Mouse (Mus musculus): ENCODE data around the gene Laptm4a. TPM values are rescaled to one million over a fixed set of nuclear protein-coding genes. Genes with fewer than 3 reads are reported as not detected.

The Laptm4a gene
- polyA plus RNA-seq, 2 experiments, result 45.9 to 63.4 TPM

DNA sequence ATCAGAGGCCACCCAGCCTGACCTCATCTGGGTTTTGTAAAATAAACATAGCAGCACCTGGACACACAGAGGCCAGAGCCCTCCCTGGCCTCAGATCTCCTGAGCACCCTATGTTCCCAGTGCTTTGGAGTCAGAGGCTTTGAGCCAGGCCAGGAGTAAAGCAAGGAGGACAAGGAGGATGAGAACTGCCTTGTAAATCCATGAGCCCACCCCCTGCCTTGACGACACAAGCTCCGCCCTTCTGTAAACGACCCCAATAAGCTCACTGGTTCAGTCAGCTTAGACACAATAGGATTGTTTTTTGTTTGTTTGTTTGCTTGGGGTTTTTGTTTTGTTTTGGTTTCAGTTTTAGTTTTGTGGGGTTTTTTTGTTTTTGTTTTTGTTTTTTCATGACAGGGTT, 19.0 kb upstream of the Laptm4a start:
- no peak for DNase-seq (ENCODE audit: low read depth in 3 of 3, low spot score in 3 of 3)
- H3K9me3 ChIP-seq (ENCODE audit: control insufficient read depth, low read length), result no peaks in the 10 kb centered on the region
- peaks cover 0 to 13% of the 10 kb centered on the region in 2 experiments; a peak in 2 of 4 replicates for H3K4me1 ChIP-seq (replicated peaks; ENCODE audit: control insufficient read depth in 2 of 2, insufficient read depth in 2 of 2, low read length in 1 of 2)
- no peak for ATAC-seq (ENCODE audit: insufficient read depth)
- no peak overlapping the region for H3K4me3 ChIP-seq (ENCODE audit: insufficient read depth in 1 of 2, low read depth in 2 of 2, low read length in 2 of 2)
- H3K27ac ChIP-seq, result no peak overlapping the region
- H3K9ac ChIP-seq (replicated peaks), result no peak overlapping the region
- TF ChIP-seq EP300 (IDR thresholded peaks at IDR 0.05; ENCODE audit: low read depth) (no peak), CTCF (IDR thresholded peaks at IDR 0.05; ENCODE audit: low read depth) (no peak)
- no peak overlapping the region for H3K4me2 ChIP-seq (ENCODE audit: low read depth)
- no peaks in the 10 kb centered on the region for H3K36me3 ChIP-seq (replicated peaks; ENCODE audit: control insufficient read depth, insufficient read depth, low read depth)
- no peaks in the 10 kb centered on the region for H3K27me3 ChIP-seq (ENCODE audit: control insufficient read depth, insufficient read depth, low read length)
- WGBS (ENCODE audit: insufficient replicate concordance), result 32% methylated on average over 3 of the region's 3 CpGs

DNA sequence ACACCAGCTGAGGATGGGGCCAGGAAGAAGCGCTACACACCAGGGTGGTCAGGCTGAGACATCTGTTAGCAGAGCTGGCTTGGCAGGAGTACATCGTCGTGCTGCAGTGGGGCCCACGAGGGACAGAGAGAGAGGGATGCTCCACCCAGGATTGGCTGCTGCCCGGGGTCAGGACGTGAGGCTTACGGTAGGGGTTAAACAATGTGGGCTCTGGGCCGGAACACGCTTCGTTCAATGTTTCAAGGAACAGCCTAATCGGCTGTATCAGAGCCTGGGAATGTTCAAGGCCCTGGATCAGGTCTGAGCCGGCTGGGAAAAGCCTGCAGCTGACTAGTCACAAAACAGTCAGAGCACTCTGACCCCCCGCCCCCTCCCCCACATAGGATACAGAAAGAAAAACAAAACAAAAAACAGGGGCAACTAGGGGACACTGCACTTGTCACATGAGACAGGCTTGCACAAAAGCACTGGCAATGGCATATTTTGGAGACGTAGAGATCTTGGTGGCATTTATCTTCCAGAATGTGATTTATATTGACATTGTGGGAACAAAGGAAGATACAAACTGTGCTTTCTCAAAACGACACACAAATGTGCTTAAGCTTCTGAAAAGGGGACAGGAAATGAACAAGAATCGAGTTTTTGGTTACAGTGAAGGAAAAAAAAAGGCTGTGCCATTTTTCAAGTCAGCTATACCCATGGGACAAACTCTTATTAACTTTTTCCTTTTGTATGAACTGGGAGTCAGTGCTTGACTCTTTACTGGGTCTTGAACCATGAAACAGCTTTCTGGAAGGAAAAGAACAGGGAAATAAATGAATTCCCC, 8.4 kb upstream of the Laptm4a start:
- ATAC-seq (ENCODE audit: insufficient read depth) (0 out of 2 replicates have a peak, but pooled peaks have one; percentile 18), DNase-seq (ENCODE audit: low read depth in 3 of 3, low spot score in 3 of 3) (no peak)
- H3K9me3 ChIP-seq (ENCODE audit: control insufficient read depth, low read length), result no peaks in the 10 kb centered on the region
- no peaks in the 10 kb centered on the region for H3K27me3 ChIP-seq (ENCODE audit: control insufficient read depth, insufficient read depth, low read length)
- no peak for TF ChIP-seq CTCF (IDR thresholded peaks at IDR 0.05; ENCODE audit: low read depth)
- TF ChIP-seq EP300 (IDR thresholded peaks at IDR 0.05; ENCODE audit: low read depth), result no peak
- H3K27ac ChIP-seq, result no peak overlapping the region
- H3K36me3 ChIP-seq (replicated peaks; ENCODE audit: control insufficient read depth, insufficient read depth, low read depth), result no peaks in the 10 kb centered on the region
- WGBS (ENCODE audit: insufficient replicate concordance), result 36% methylated on average over 16 of the region's 16 CpGs
- H3K4me1 ChIP-seq (replicated peaks; ENCODE audit: control insufficient read depth in 2 of 2, insufficient read depth in 2 of 2, low read length in 1 of 2), result peaks cover 0 to 3% of the 10 kb centered on the region in 2 experiments; a peak in 1 of 4 replicates
- H3K4me2 ChIP-seq (ENCODE audit: low read depth), result no peak overlapping the region
- no peak overlapping the region; the same call in 1 of the 2 replicates for H3K9ac ChIP-seq (replicated peaks)
- no peak overlapping the region for H3K4me3 ChIP-seq (ENCODE audit: insufficient read depth in 1 of 2, low read depth in 2 of 2, low read length in 2 of 2)

DNA sequence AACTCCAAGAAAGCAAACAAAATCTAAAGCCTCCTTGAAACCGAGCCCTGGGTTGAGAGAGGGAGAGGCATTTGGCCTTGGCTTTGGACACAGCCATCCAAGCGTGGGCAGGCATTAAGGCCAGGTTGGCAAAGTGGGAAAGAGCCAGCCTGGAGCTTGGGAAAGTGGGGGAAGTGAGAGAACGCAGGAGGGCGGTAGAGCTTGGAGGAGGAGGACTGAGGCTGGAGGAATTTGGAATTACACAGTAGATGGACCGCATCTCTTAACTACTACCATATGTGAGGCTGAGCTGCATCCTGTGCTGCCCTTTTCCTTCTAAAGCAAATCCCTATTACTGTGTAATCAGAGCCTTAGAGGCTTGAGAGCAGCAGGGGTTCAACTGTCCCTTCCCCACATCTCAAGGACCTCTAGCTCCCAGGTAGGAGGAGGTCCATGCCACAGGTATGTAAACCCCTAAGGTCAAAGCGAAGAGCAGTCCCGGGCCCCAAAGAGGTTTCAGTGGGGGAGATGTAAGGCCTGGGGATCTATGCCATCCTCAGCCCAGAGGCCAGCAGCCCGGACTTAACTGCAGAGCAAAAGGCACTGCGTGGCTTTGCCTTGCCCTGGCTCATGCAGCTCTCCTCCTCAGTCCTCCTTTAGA, 7.6 kb upstream of the Laptm4a start:
- Histone ChIP-seq H3K36me3 (replicated peaks; ENCODE audit: control insufficient read depth, insufficient read depth, low read depth) (no peaks in the 10 kb centered on the region), H3K27ac (no peak overlapping the region), H3K9me3 (ENCODE audit: control insufficient read depth, low read length) (no peaks in the 10 kb centered on the region), H3K4me3 (ENCODE audit: insufficient read depth in 1 of 2, low read depth in 2 of 2, low read length in 2 of 2) (no peak overlapping the region), H3K27me3 (ENCODE audit: control insufficient read depth, insufficient read depth, low read length) (no peaks in the 10 kb centered on the region), H3K4me1 (replicated peaks; ENCODE audit: control insufficient read depth in 2 of 2, insufficient read depth in 2 of 2, low read length in 1 of 2) (peaks cover 0 to 3% of the 10 kb centered on the region in 2 experiments; a peak in 1 of 4 replicates), H3K9ac (replicated peaks) (no peak overlapping the region), H3K4me2 (ENCODE audit: low read depth) (no peak overlapping the region)
- 66% methylated on average over 9 of the region's 9 CpGs for WGBS (ENCODE audit: insufficient replicate concordance)
- TF ChIP-seq CTCF (IDR thresholded peaks at IDR 0.05; ENCODE audit: low read depth) (no peak), EP300 (IDR thresholded peaks at IDR 0.05; ENCODE audit: low read depth) (no peak)
- DNase-seq (ENCODE audit: low read depth in 3 of 3, low spot score in 3 of 3) (no peak), ATAC-seq (ENCODE audit: insufficient read depth) (no peak)

DNA sequence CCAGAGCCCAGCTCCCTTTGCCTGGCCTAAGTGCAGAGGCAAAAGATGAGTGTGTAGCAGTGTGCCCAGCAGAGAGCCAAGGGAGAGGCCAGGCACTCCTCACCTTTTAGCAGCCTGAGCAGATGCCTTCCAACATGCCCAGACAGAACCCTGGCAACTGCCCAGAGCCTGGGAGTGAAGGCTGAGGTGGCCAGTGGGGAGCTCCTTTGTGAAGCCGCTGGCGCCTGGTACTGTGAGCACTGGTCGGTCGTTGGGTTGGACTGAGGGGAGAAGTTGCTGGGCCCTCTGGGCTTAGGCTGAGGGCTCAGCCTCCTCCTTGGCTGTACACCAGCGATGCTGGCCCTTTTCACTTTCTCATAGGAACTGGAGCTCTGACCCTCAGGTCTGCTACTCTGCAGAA, 5.1 kb upstream of the Laptm4a start:
- no peaks in the 10 kb centered on the region for H3K36me3 ChIP-seq (replicated peaks; ENCODE audit: control insufficient read depth, insufficient read depth, low read depth)
- no peak overlapping the region for H3K9ac ChIP-seq (replicated peaks)
- DNase-seq (ENCODE audit: low read depth in 3 of 3, low spot score in 3 of 3) (no peak), ATAC-seq (ENCODE audit: insufficient read depth) (no peak)
- no peaks in the 10 kb centered on the region for H3K9me3 ChIP-seq (ENCODE audit: control insufficient read depth, low read length)
- H3K4me3 ChIP-seq (ENCODE audit: insufficient read depth in 1 of 2, low read depth in 2 of 2, low read length in 2 of 2), result no peak overlapping the region
- no peaks in the 10 kb centered on the region for H3K27me3 ChIP-seq (ENCODE audit: control insufficient read depth, insufficient read depth, low read length)
- no peak for TF ChIP-seq CTCF (IDR thresholded peaks at IDR 0.05; ENCODE audit: low read depth)
- TF ChIP-seq EP300 (IDR thresholded peaks at IDR 0.05; ENCODE audit: low read depth), result no peak
- H3K27ac ChIP-seq, result no peak overlapping the region
- WGBS (ENCODE audit: insufficient replicate concordance), result 65% methylated on average over 5 of the region's 5 CpGs
- H3K4me1 ChIP-seq (replicated peaks; ENCODE audit: control insufficient read depth in 2 of 2, insufficient read depth in 2 of 2, low read length in 1 of 2), result peaks cover 0 to 5% of the 10 kb centered on the region in 2 experiments; a peak in 2 of 4 replicates
- no peak overlapping the region for H3K4me2 ChIP-seq (ENCODE audit: low read depth)

DNA sequence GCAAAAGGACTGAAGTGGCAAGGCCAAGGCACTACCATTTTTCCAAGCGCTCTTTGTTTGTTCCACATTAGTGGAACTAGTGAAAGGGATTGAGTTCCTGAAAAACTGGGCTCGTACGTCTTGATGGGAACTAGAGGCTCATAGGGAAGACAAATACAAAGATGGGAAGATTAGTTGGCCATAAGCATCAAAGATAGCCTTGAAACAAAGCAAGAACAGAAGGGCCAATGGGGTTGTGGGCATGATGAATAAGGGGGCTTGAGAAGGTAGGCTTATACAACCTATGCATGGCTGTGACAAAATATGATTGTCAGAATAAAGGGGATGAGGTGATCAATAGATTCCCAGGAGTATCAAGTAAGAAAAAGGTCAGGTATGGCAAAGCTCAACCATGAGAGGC, 2.2 kb upstream of the Laptm4a start:
- H3K36me3 ChIP-seq (replicated peaks; ENCODE audit: control insufficient read depth, insufficient read depth, low read depth), result no peaks in the 10 kb centered on the region; the same call in 1 of the 2 replicates
- no peak for DNase-seq (ENCODE audit: low read depth in 3 of 3, low spot score in 3 of 3)
- WGBS (ENCODE audit: insufficient replicate concordance), result 73% methylated on average over 3 of the region's 3 CpGs
- ATAC-seq (ENCODE audit: insufficient read depth), result no peak
- TF ChIP-seq CTCF (IDR thresholded peaks at IDR 0.05; ENCODE audit: low read depth) (no peak), EP300 (IDR thresholded peaks at IDR 0.05; ENCODE audit: low read depth) (no peak)
- H3K4me1 ChIP-seq (replicated peaks; ENCODE audit: control insufficient read depth in 2 of 2, insufficient read depth in 2 of 2, low read length in 1 of 2), result peaks cover 11% of the 10 kb centered on the region in 2 experiments
- no peak overlapping the region for H3K4me3 ChIP-seq (ENCODE audit: insufficient read depth in 1 of 2, low read depth in 2 of 2, low read length in 2 of 2)
- H3K4me2 ChIP-seq (ENCODE audit: low read depth), result no peak overlapping the region
- no peak overlapping the region for H3K27ac ChIP-seq
- no peak overlapping the region for H3K9ac ChIP-seq (replicated peaks)
- H3K9me3 ChIP-seq (ENCODE audit: control insufficient read depth, low read length), result no peaks in the 10 kb centered on the region
- H3K27me3 ChIP-seq (ENCODE audit: control insufficient read depth, insufficient read depth, low read length), result no peaks in the 10 kb centered on the region

All from liver, embryonic 14.5 days (tissue).